Mouse (Mus musculus) megakaryocyte-erythroid progenitor cell, adult 5-6 weeks (primary cell): ENCODE measurements at regions not wholly inside any gene's neighbourhood (a gene's known extent, or its start where the extent isn't known, plus 50 kb on each side); places are given as distances from the start of the nearest gene placed in this dataset.

Experiments used
- ATAC-seq: replicated peaks from 2 replicates; pipeline ENCODE4 v1.8.0; 2016; ENCODE audit warnings: mild to moderate bottlenecking, inconsistent platforms; ENCODE audit not compliant: severe bottlenecking, poor library complexity, low FRiP score, low TSS enrichment

DNA sequence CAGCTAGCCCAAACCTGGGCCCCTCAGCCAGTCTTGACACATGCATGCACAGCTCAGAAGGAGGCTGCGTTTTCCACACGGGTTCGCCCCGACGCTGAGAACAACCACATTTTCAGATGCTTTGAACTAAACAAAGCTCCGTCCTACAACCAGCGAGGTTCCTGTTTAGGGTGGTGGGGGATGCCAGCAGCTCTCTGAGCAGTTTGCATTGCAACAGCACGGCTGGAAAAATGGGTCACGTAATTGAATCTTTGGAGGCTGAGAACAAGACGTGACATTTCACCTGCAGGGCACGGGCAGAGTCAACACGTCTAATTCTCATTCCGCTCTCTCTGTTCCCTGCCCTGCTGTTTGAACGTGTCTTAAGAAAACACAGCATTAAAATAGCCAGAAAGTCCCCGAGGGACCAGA, 119.2 kb downstream of the Syk start:
- no peak for ATAC-seq

GRCm38 (mm10) chr13:52703401-52704164, 120.6 kb downstream of the Syk start:
- ATAC-seq = no peak

- ATAC-seq = no peak
Measured at GRCm38 (mm10) chr13:52704673-52705072, 121.7 kb downstream of the Syk start.

GRCm38 (mm10) chr13:52709580-52709979, 126.6 kb downstream of the Syk start:
- no peak for ATAC-seq

GRCm38 (mm10) chr13:52711713-52712369, 128.9 kb downstream of the Syk start:
- ATAC-seq = peak; percentile 85

DNA sequence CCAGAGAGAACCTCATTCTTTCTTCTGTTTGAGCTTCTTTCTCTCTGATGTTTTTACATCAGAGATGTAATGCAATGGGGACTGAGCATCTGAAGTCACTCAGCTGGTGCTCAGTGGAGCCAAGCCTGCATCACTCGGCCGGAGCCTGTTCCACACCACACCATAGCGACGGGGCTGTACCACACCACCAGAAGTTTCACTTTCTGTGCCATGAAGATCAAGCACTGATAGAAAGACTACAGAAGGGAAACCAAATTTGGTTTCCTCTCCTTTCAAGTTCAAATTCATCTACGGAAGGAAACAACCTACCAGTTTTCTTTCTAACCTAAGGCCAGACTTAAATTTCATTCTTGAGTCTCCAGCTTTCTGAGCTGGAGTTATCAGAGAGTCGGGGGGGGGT, 138.5 kb downstream of the Syk start:
- ATAC-seq = no peak

DNA sequence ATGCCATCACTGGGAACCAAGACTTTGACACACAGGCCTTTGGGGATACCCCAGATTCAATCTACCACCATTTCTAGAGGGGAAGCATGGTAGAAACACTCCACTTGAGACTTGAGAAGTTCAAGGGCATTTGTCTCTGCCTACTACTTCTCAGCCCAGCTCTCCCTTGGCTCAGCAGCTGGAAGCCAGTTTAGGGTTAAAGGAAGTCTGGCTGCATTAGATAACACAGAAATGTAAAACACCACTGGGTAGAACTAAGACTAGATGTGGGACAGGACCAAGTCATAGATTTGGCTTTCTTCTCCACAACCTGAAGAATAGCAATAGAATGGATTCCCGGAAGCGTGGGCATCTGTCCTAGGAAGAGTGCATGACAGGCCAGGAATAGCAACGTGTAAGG, 139.7 kb downstream of the Syk start:
- ATAC-seq = peak; percentile 75

GRCm38 (mm10) chr13:52726043-52726442, 143.1 kb downstream of the Syk start:
- no peak for ATAC-seq

DNA sequence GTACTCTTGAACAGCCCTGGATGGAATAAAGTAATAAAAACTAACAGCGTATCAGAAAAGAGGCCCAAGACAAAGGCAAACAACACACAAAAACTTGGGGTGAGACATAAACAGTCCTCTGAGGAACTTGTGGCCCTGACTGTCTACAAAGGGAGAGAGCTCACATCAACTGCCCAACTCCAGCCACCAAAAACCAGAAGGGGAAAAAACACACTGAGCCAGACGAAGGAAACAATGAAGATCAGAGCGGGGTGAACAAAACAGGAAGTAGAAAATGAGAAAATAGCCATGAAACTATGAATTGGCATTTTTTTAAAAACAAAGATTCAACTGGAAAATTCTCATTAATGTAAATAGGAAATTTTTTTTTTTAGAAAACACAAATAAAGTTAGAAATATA, 143.6 kb downstream of the Syk start:
- ATAC-seq = no peak

- ATAC-seq = no peak
Measured at GRCm38 (mm10) chr13:52735453-52735933, 152.5 kb downstream of the Syk start.

DNA sequence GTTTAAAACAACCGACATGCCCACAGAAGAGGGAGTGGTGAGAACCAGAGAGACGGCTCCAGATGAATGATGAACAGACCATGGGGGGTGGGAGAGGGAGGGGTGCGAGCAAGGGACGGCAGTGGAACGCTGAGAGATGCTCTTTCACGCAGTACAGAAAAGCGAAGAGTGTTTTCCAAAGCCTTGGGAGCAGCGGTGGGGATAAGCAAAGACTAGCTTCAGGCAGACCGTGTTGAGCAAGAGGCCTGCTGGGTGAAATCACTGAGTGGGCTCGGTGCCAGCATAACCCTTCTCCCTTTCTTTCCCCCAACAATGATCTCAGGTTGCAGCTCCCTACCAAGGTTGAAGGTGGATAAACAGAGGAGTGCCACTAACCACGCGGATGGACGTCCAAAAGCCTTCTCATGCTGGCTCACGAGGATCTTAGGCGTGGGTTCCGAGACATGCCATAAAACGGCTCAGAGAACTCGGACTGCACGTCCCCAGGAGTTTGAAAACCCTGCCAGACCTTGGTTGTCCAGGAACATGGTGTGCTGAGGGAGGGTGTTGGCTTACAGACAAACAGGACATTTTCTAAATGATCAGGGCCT, 153.1 kb downstream of the Syk start:
- no peak for ATAC-seq

DNA sequence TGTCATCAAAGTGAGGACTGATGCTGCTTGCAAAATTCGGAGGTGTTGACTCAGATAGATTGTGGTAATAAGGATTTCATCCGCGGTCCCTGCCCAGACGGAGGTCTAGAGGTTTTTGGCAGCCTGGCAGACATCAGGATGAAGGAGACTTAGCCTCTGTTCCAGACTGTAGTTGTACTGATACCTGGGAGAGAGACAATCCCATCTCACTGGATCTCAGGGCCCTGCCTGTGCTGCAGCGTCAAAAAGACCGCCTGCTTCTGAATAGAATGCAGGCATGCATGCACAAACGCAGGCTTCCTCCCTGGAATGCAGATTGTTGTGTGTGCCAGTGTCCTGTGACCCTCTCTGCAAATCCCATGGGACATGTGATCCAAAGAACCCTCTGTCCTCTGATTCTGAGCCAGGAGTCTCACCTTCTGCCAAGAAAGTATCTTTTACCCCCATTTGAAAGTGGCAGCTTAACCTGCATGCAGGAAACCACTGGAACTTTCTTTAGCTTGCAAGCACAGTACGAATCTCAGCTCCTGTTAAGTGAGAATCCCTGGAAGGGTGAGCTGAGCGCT, 155.2 kb downstream of the Syk start:
- ATAC-seq = no peak

DNA sequence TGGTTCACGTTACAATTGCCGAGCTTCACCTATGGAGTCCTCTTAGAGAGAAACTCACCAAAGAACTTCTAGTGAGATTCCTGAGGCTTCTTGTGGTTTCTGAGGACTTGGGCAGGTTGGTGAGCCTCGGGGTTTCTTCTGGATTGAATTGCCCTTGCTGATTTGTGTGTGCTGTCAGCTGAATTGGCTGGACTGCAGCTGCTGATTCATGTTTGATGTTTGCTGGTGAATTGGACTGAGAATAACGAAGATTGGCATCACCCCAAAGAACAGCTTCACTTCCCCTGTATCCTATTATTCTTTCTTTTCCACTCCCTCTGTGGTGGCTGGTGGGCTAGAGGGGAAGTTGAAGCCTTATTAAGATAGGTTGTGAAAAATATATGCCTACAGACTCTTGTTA, 158.4 kb downstream of the Syk start:
- no peak for ATAC-seq

DNA sequence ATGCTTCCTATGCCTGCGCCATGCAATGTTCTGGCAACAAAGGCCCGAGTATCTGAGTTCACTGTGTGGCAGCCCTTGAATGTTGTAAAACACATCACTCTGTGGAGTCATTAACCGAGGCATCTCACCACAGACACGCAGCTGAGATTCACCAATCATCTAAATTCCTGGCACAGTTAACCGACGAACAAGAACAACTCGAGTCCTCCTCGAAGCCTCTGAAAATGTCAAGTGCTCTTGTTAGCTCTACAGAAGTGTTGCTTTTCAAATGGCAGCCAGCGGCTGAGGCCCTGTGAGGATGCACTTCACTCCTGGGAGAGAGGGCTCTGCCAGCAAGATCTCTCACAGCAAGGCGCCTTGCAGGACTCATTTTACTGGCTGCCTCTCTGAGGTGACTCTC, 173.0 kb downstream of the Syk start:
- no peak for ATAC-seq

DNA sequence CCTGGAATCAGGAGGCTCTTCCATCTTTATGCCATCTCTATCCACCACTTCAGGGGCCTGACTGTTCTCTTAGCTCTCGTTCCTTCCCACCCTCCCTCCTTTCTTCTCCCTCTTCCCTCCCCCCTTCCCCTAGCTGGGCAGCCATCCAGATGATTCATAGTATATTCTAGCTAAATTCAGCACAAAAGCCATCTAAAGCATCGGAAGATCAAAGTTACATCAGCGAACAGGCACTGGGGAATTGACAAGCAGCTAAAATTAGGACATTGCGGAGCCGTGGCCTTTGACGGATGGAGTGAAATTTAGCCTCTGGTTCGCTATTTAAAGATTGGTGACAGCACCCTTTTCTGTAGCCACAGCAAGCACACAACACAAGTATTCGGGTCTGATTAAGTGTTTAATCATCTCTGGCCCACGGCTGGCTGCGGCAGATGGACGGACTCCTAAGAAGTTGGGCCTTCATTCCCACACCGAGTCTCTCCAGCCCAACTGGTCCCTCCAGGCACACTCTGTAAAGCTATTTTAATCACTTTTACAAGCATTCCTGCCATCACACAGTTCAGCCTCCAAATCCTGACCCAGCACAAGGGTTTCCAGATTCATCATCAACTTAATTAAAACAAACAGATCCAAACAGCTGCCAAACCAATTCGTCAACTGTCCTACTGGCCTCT, 163.8 kb downstream of the Auh start:
- no peak for ATAC-seq

- ATAC-seq = no peak
Measured at GRCm38 (mm10) chr13:52766236-52766635, 163.2 kb downstream of the Auh start.

GRCm38 (mm10) chr13:52769956-52770355, 159.5 kb downstream of the Auh start:
- ATAC-seq = no peak

DNA sequence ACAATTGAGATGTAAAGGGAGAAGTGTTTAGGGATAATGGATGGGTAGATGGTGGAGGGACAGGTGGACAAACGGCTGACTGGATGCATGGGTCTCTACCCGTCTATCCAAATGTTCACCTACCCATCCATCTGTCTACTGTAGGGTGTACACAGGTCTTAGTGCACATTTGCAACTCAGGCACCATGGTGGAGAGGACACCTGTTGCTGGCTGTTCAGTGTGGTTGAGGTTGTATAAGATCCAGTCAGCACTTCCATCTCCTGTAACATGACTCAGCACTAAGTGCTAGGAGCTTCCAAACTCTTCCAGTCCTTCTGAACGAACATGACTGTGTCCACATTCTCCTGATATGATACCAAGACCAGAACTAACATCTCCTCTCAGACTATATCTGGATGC, 158.0 kb downstream of the Auh start:
- ATAC-seq = no peak

- ATAC-seq = no peak
Measured at GRCm38 (mm10) chr13:52772081-52772480, 157.4 kb downstream of the Auh start.
